15 mouse cellular contexts compared by ENCODE assay signal in genomic region chr12:101483571-101483970, GRCm38 (mm10).
"Had no signal": no experiment of that assay in that cellular context is flagged by ENCODE, and none has a peak within 500 bp of the region (broad histone marks: within the 10 kb centered on the region; RNA-seq: fewer than 3 reads in every experiment).

No protein-coding gene starts in this region.

- H3K27me3 ChIP-seq: lung, embryonic 15.5 days; megakaryocyte, embryonic 14.5 days; midbrain, embryonic 13.5 days; midbrain, embryonic 15.5 days; neural tube, embryonic 12.5 days had no signal

- ATAC-seq: lung, postnatal 0 days; midbrain, embryonic 13.5 days; midbrain, embryonic 15.5 days had no signal

- H3K4me3 ChIP-seq: lung, embryonic 15.5 days; megakaryocyte, embryonic 14.5 days; midbrain, embryonic 13.5 days; midbrain, embryonic 15.5 days; neural tube, embryonic 12.5 days had no signal

- H3K27ac ChIP-seq: lung, embryonic 15.5 days; macrophage; midbrain, embryonic 13.5 days; midbrain, embryonic 15.5 days; neural tube, embryonic 12.5 days had no signal

- DNase-seq: lung, adult 2 months; lung, postnatal 14 days; lung, postnatal 36 days; right cerebral cortex, postnatal 14 days; spleen, adult 18-20 months; thymus, adult 18-20 months; thymus, postnatal 14 days; thymus, postnatal 36 days had no signal
